Mouse (Mus musculus): ENCODE measurements around the gene Prom2. TPM values are rescaled to one million over a fixed set of nuclear protein-coding genes. Genes with fewer than 3 reads are reported as not detected.
A peak's percentile ranks its signal among the peaks of the same experiment; 100 is the strongest.

The Prom2 gene
- polyA plus RNA-seq, 1 experiment: 15.6 TPM

GRCm38 (mm10) chr2:127523950-127524729 lies 17.1 kb downstream of the Prom2 start:
- no peak for TF ChIP-seq POLR2A (IDR thresholded peaks at IDR 0.05; ENCODE audit: low read depth, low read length)
- no peak for TF ChIP-seq CTCF (conservative IDR thresholded peaks at IDR 0.05; ENCODE audit: insufficient read depth, insufficient read length, low read depth, low read length)
- no peaks in the 10 kb centered on the region for H3K36me3 ChIP-seq (ENCODE audit: control insufficient read depth, insufficient read depth, low read length)
- H3K4me1 ChIP-seq (ENCODE audit: control insufficient read depth, insufficient read depth, low read length): no peaks in the 10 kb centered on the region
- peak; percentile 23 for DNase-seq
- H3K27ac ChIP-seq (ENCODE audit: insufficient read depth, low read depth, low read length): no peak overlapping the region
- H3K4me3 ChIP-seq (ENCODE audit: insufficient read depth, low read depth, low read length): no peak overlapping the region
- H3K27me3 ChIP-seq (replicated peaks; ENCODE audit: control insufficient read depth, insufficient read depth, low read length): no peaks in the 10 kb centered on the region
- WGBS: 45% methylated on average over 7 of the region's 7 CpGs

- Histone ChIP-seq H3K27me3 (replicated peaks; ENCODE audit: control insufficient read depth, insufficient read depth, low read length) (no peaks in the 10 kb centered on the region), H3K4me1 (ENCODE audit: control insufficient read depth, insufficient read depth, low read length) (no peaks in the 10 kb centered on the region), H3K4me3 (ENCODE audit: insufficient read depth, low read depth, low read length) (peak within 1 kb of the TSS; percentile 4; the same call in 1 of the 2 replicates), H3K36me3 (ENCODE audit: control insufficient read depth, insufficient read depth, low read length) (no peaks in the 10 kb centered on the region), H3K27ac (ENCODE audit: insufficient read depth, low read depth, low read length) (no peak within 1 kb of the TSS)
- DNase-seq: peak; percentile 17
- no peak for TF ChIP-seq POLR2A (IDR thresholded peaks at IDR 0.05; ENCODE audit: low read depth, low read length)
- no peak for TF ChIP-seq CTCF (conservative IDR thresholded peaks at IDR 0.05; ENCODE audit: insufficient read depth, insufficient read length, low read depth, low read length)
- 9% methylated on average over 10 of the region's 10 CpGs for WGBS
These were observed 19.2 kb downstream of the Prom2 start, which contains the start of gene Kcnip3 for GRCm38 (mm10) chr2:127522006-127522441. Kcnip3 (minus strand) TSS chr2:127522094.

- no peaks in the 10 kb centered on the region for H3K36me3 ChIP-seq (ENCODE audit: control insufficient read depth, insufficient read depth, low read length)
- TF ChIP-seq POLR2A (IDR thresholded peaks at IDR 0.05; ENCODE audit: low read depth, low read length) (no peak), CTCF (conservative IDR thresholded peaks at IDR 0.05; ENCODE audit: insufficient read depth, insufficient read length, low read depth, low read length) (no peak)
- peak overlapping the region; percentile 4; the same call in 1 of the 2 replicates for H3K4me3 ChIP-seq (ENCODE audit: insufficient read depth, low read depth, low read length)
- H3K4me1 ChIP-seq (ENCODE audit: control insufficient read depth, insufficient read depth, low read length): no peaks in the 10 kb centered on the region
- H3K27me3 ChIP-seq (replicated peaks; ENCODE audit: control insufficient read depth, insufficient read depth, low read length): no peaks in the 10 kb centered on the region
- DNase-seq: peak; percentile 5
- WGBS: 7% methylated on average over 18 of the region's 18 CpGs
- no peak overlapping the region for H3K27ac ChIP-seq (ENCODE audit: insufficient read depth, low read depth, low read length)
These were observed 19.9 kb downstream of the Prom2 start for GRCm38 (mm10) chr2:127521172-127522005.

GRCm38 (mm10) chr2:127520123-127520522 lies 21.1 kb downstream of the Prom2 start:
- H3K4me3 ChIP-seq (ENCODE audit: insufficient read depth, low read depth, low read length): no peak overlapping the region
- TF ChIP-seq CTCF (conservative IDR thresholded peaks at IDR 0.05; ENCODE audit: insufficient read depth, insufficient read length, low read depth, low read length) (no peak), POLR2A (IDR thresholded peaks at IDR 0.05; ENCODE audit: low read depth, low read length) (no peak)
- H3K4me1 ChIP-seq (ENCODE audit: control insufficient read depth, insufficient read depth, low read length): no peaks in the 10 kb centered on the region

GRCm38 (mm10) chr2:127519308-127519707 lies 22.0 kb downstream of the Prom2 start:
- no peak for DNase-seq
- H3K27ac ChIP-seq (ENCODE audit: insufficient read depth, low read depth, low read length): no peak overlapping the region
- 90% methylated on average over 5 of the region's 5 CpGs for WGBS
- no peaks in the 10 kb centered on the region for H3K27me3 ChIP-seq (replicated peaks; ENCODE audit: control insufficient read depth, insufficient read depth, low read length)
- no peaks in the 10 kb centered on the region for H3K4me1 ChIP-seq (ENCODE audit: control insufficient read depth, insufficient read depth, low read length)
- no peak overlapping the region for H3K4me3 ChIP-seq (ENCODE audit: insufficient read depth, low read depth, low read length)
- TF ChIP-seq POLR2A (IDR thresholded peaks at IDR 0.05; ENCODE audit: low read depth, low read length) (no peak), CTCF (conservative IDR thresholded peaks at IDR 0.05; ENCODE audit: insufficient read depth, insufficient read length, low read depth, low read length) (no peak)
- no peaks in the 10 kb centered on the region for H3K36me3 ChIP-seq (ENCODE audit: control insufficient read depth, insufficient read depth, low read length)

More at GRCm38 (mm10) chr2:127520123-127520522, 21.1 kb downstream of the Prom2 start:
- no peaks in the 10 kb centered on the region for H3K27me3 ChIP-seq (replicated peaks; ENCODE audit: control insufficient read depth, insufficient read depth, low read length)
- DNase-seq: no peak
- no peaks in the 10 kb centered on the region for H3K36me3 ChIP-seq (ENCODE audit: control insufficient read depth, insufficient read depth, low read length)
- no peak overlapping the region for H3K27ac ChIP-seq (ENCODE audit: insufficient read depth, low read depth, low read length)

- DNase-seq: no peak
- H3K4me3 ChIP-seq (ENCODE audit: insufficient read depth, low read depth, low read length): no peak overlapping the region
- no peaks in the 10 kb centered on the region for H3K36me3 ChIP-seq (ENCODE audit: control insufficient read depth, insufficient read depth, low read length)
- WGBS: 73% methylated on average over 3 of the region's 3 CpGs
- no peaks in the 10 kb centered on the region for H3K4me1 ChIP-seq (ENCODE audit: control insufficient read depth, insufficient read depth, low read length)
- H3K27me3 ChIP-seq (replicated peaks; ENCODE audit: control insufficient read depth, insufficient read depth, low read length): no peaks in the 10 kb centered on the region
- TF ChIP-seq CTCF (conservative IDR thresholded peaks at IDR 0.05; ENCODE audit: insufficient read depth, insufficient read length, low read depth, low read length) (no peak), POLR2A (IDR thresholded peaks at IDR 0.05; ENCODE audit: low read depth, low read length) (no peak)
- no peak overlapping the region for H3K27ac ChIP-seq (ENCODE audit: insufficient read depth, low read depth, low read length)
These were observed 22.4 kb downstream of the Prom2 start for GRCm38 (mm10) chr2:127518831-127519230.

- H3K36me3 ChIP-seq (ENCODE audit: control insufficient read depth, insufficient read depth, low read length): no peaks in the 10 kb centered on the region
- 57% methylated on average over 3 of the region's 3 CpGs for WGBS
- TF ChIP-seq CTCF (conservative IDR thresholded peaks at IDR 0.05; ENCODE audit: insufficient read depth, insufficient read length, low read depth, low read length) (no peak), POLR2A (IDR thresholded peaks at IDR 0.05; ENCODE audit: low read depth, low read length) (no peak)
- no peaks in the 10 kb centered on the region for H3K4me1 ChIP-seq (ENCODE audit: control insufficient read depth, insufficient read depth, low read length)
- H3K4me3 ChIP-seq (ENCODE audit: insufficient read depth, low read depth, low read length): no peak overlapping the region
- H3K27ac ChIP-seq (ENCODE audit: insufficient read depth, low read depth, low read length): no peak overlapping the region
- no peak for DNase-seq
- no peaks in the 10 kb centered on the region for H3K27me3 ChIP-seq (replicated peaks; ENCODE audit: control insufficient read depth, insufficient read depth, low read length)
These were observed 23.0 kb downstream of the Prom2 start for GRCm38 (mm10) chr2:127518273-127518672.
